Comparison of ENCODE assay signal across 12 mouse cellular contexts in the genomic region with DNA sequence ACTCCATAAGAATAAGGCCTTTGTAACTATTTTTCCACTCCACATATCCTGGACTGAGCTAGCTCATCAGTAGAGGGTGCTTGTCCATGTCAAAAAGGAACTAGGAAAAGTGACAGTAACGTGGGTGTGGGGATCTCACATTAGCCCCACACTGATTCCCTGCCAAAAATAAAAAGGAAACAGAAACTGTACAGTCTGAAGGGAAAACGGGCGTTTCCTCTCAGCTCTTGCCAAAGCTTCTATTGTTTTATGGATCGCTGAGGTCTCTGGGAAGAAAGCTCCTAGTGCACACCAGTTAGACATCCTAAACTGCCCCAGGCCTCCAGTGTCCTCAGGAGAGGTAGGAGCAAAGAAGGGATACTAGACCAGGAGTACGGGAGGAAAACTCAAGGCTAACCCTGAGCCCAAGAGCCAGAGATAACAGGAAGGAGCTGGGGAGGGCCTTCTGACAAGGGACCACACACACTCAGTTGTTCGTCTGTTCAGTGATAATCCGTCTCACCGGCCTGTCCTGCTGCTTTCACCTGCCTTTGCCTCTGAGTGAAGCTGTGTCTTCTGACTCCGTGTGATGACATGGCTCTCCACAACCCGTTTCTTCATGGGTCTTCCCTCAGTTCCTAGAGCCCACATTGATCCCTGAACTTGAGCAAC. TPM values are rescaled to one million over a fixed set of nuclear protein-coding genes. Genes with fewer than 3 reads are reported as not detected.
DNase-seq lines count a peak whose midpoint lies in the region; ATAC-seq and TF ChIP-seq lines count a peak whose summit lies in the region.
"Had no signal": no experiment of that assay in that cellular context is flagged by ENCODE, and none has a peak within 500 bp of the region (broad histone marks: within the 10 kb centered on the region; RNA-seq: fewer than 3 reads in every experiment).

No protein-coding gene starts in this region.

- ATAC-seq in midbrain, embryonic 13.5 days = no peak
- ATAC-seq in hindbrain, embryonic 11.5 days (ENCODE audit: low FRiP score) = no peak
- ATAC-seq: inflammation-experienced regulatory T-cells, adult 6 months had no signal

- peaks cover 7 to 20% of the 10 kb centered on the region in 2 experiments for H3K4me1 ChIP-seq in MEL (ENCODE audit: control insufficient read depth in 1 of 2, insufficient read depth in 2 of 2, low read length in 2 of 2)
- H3K4me1 ChIP-seq in midbrain, embryonic 13.5 days (replicated peaks) = no peaks in the 10 kb centered on the region
- no peaks in the 10 kb centered on the region for H3K4me1 ChIP-seq in hindbrain, embryonic 11.5 days (replicated peaks; ENCODE audit: control insufficient read depth, insufficient read depth, low read length)

- peaks cover 0 to 11% of the 10 kb centered on the region in 2 experiments; a peak in 2 of 4 replicates for H3K36me3 ChIP-seq in MEL (ENCODE audit: control insufficient read depth in 1 of 2, insufficient read depth in 2 of 2, low read length in 2 of 2)
- H3K36me3 ChIP-seq in macrophage (ENCODE audit: inconsistent target) = no peaks in the 10 kb centered on the region
- no peaks in the 10 kb centered on the region for H3K36me3 ChIP-seq in midbrain, embryonic 13.5 days
- no peaks in the 10 kb centered on the region for H3K36me3 ChIP-seq in hindbrain, embryonic 11.5 days (ENCODE audit: control insufficient read depth, insufficient read depth, low read length)
- H3K36me3 ChIP-seq: limb, embryonic 13.5 days had no signal

- no peaks in the 10 kb centered on the region for H3K27me3 ChIP-seq in MEL (ENCODE audit: control insufficient read depth in 1 of 2, insufficient read depth in 2 of 2, low read length in 2 of 2)
- no peaks in the 10 kb centered on the region for H3K27me3 ChIP-seq in midbrain, embryonic 13.5 days
- H3K27me3 ChIP-seq in hindbrain, embryonic 11.5 days (ENCODE audit: control insufficient read depth, insufficient read depth, low read length) = no peaks in the 10 kb centered on the region
- H3K27me3 ChIP-seq: limb, embryonic 13.5 days had no signal

- H3K4me3 ChIP-seq in MEL (ENCODE audit: control insufficient read depth in 1 of 2, insufficient read depth in 1 of 2, low read depth in 2 of 2, low read length in 2 of 2) (peak overlapping the region; percentile 53 to 69), macrophage (ENCODE audit: inconsistent target) (peak overlapping the region; percentile 12)
- no peak overlapping the region for H3K4me3 ChIP-seq in midbrain, embryonic 13.5 days (replicated peaks)
- H3K4me3 ChIP-seq in hindbrain, embryonic 11.5 days (ENCODE audit: low read depth, low read length) = no peak overlapping the region
- H3K4me3 ChIP-seq: limb, embryonic 13.5 days had no signal

- TF ChIP-seq RAD21 in MEL (IDR thresholded peaks at IDR 0.05; ENCODE audit: low read depth, low read length) = no peak

- peak; percentile 34 for DNase-seq in kidney, adult 9 months
- DNase-seq in kidney, postnatal 25 days = no peak
- peak; percentile 52 for DNase-seq in MEL (ENCODE audit: low read depth, low spot score)
- DNase-seq in heart, adult 9 months (ENCODE audit: low spot score in 2 of 2) = peak; percentile 47 to 70
- no peak for DNase-seq in urinary bladder, postnatal 14 days (ENCODE audit: low spot score)
- no peak for DNase-seq in hindbrain, embryonic 11.5 days (ENCODE audit: low spot score)
- DNase-seq: cerebellum, postnatal 36 days; gastrocnemius, postnatal 36 days had no signal

- TF ChIP-seq CTCF in MEL (IDR thresholded peaks at IDR 0.05 in 2 of 3, conservative IDR thresholded peaks at IDR 0.05 in 1 of 3; ENCODE audit: control insufficient read depth in 1 of 3, insufficient read depth in 1 of 3, low read depth in 2 of 3, low read length in 3 of 3, poor library complexity in 1 of 3, severe bottlenecking in 1 of 3) = no peak

- no peak overlapping the region for H3K4me2 ChIP-seq in midbrain, embryonic 13.5 days (replicated peaks)
- no peak overlapping the region for H3K4me2 ChIP-seq in hindbrain, embryonic 11.5 days (replicated peaks; ENCODE audit: low read depth, low read length)
- H3K4me2 ChIP-seq: limb, embryonic 13.5 days had no signal

- TF ChIP-seq EP300 in MEL (IDR thresholded peaks at IDR 0.05; ENCODE audit: low read depth in 1 of 2, low read length in 2 of 2) = peak; percentile 4 to 31; a peak in 2 of 4 replicates

- H3K9me3 ChIP-seq in MEL (replicated peaks; ENCODE audit: insufficient read depth, low read length) = no peaks in the 10 kb centered on the region
- no peaks in the 10 kb centered on the region for H3K9me3 ChIP-seq in midbrain, embryonic 13.5 days
- no peaks in the 10 kb centered on the region for H3K9me3 ChIP-seq in hindbrain, embryonic 11.5 days (ENCODE audit: control insufficient read depth, low read length)
- H3K9me3 ChIP-seq: limb, embryonic 13.5 days had no signal

- TF ChIP-seq POLR2A in MEL (IDR thresholded peaks at IDR 0.05; ENCODE audit: control insufficient read depth in 1 of 2, insufficient read depth in 1 of 2, low read depth in 1 of 2, low read length in 2 of 2, poor library complexity in 1 of 2) = no peak

- 33% methylated on average over 10 of the region's 10 CpGs for WGBS in macrophage (ENCODE audit: missing documents)
- 75% methylated on average over 10 of the region's 10 CpGs for WGBS in midbrain, embryonic 13.5 days
- WGBS in hindbrain, embryonic 11.5 days = 80% methylated on average over 10 of the region's 10 CpGs

- no peaks in the 10 kb centered on the region for H3K79me2 ChIP-seq in MEL (ENCODE audit: control insufficient read depth, insufficient read depth, low read length, poor library complexity)
- no peaks in the 10 kb centered on the region for H3K79me2 ChIP-seq in macrophage (ENCODE audit: inconsistent target)

- peak overlapping the region; percentile 41 for H3K9ac ChIP-seq in MEL (ENCODE audit: control insufficient read depth, low read depth, low read length, poor library complexity, severe bottlenecking)
- H3K9ac ChIP-seq in midbrain, embryonic 13.5 days (replicated peaks) = no peak overlapping the region
- no peak overlapping the region for H3K9ac ChIP-seq in hindbrain, embryonic 11.5 days (ENCODE audit: low read depth, low read length)
- H3K9ac ChIP-seq: limb, embryonic 13.5 days had no signal

- peak overlapping the region; percentile 31 for H3K27ac ChIP-seq in MEL (ENCODE audit: control insufficient read depth, low read depth, low read length)
- peak overlapping the region; percentile 31; the same call in 1 of the 2 replicates for H3K27ac ChIP-seq in macrophage
- no peak overlapping the region for H3K27ac ChIP-seq in midbrain, embryonic 13.5 days
- H3K27ac ChIP-seq in hindbrain, embryonic 11.5 days (ENCODE audit: low read depth, low read length) = no peak overlapping the region
- H3K27ac ChIP-seq: limb, embryonic 13.5 days had no signal

TF ChIP-seq in MEL, 35 proteins besides CTCF, POLR2A, EP300 and RAD21:
- TF ChIP-seq GATA1 (IDR thresholded peaks at IDR 0.05; ENCODE audit: low read depth, low read length) = peak; percentile 24; the same call in 1 of the 2 replicates
- TF ChIP-seq MXI1 (IDR thresholded peaks at IDR 0.05; ENCODE audit: low read depth, low read length) = peak; percentile 48; the same call in 1 of the 2 replicates
- no peak for TF ChIP-seq JUND (IDR thresholded peaks at IDR 0.05; ENCODE audit: low read depth, low read length)
- TF ChIP-seq POLR2AphosphoS2 (IDR thresholded peaks at IDR 0.05; ENCODE audit: low read length) = no peak
- 0 out of 2 replicates have a peak, but pooled peaks have one; percentile 42 for TF ChIP-seq SIN3A (IDR thresholded peaks at IDR 0.05; ENCODE audit: low read length)
- no peak for TF ChIP-seq POLR2AphosphoS5 (IDR thresholded peaks at IDR 0.05; ENCODE audit: borderline replicate concordance, low read depth, low read length)
- peak; percentile 34; the same call in 1 of the 2 replicates for TF ChIP-seq ETS1 (IDR thresholded peaks at IDR 0.05; ENCODE audit: low read depth, low read length)

RNA-seq across cellular contexts. Expression of a gene that starts 11.4 kb away (rescaled TPM):
- 2.2 and 2.8 TPM in 2 replicates for total RNA-seq in MEL (2012; rRNA removed)
- polyA plus RNA-seq in MEL (2012; ENCODE audit: insufficient read depth in 1 of 2, insufficient read length in 2 of 2, low read depth in 1 of 2, low replicate concordance in 2 of 2, missing spikeins in 1 of 2) (1 to 10 TPM in 1 of 2 experiments, not detected in 1; 5.5 TPM), macrophage (2018) (0.50 to 1.6 TPM (median 0.52 TPM) in 3 replicates)
- total RNA-seq in macrophage (2018; cell fraction: chromatin; rRNA removed) = 10 to 100 TPM in 1 of 26 experiments, 1 to 10 TPM in 18, under 1 TPM in 5, not detected in 2; 0.16 to 33.2 (median 3.8) TPM
- total RNA-seq in macrophage (2018; cell fraction: cytosol; rRNA removed) = 10 to 100 TPM in 3 of 26 experiments, 1 to 10 TPM in 12, under 1 TPM in 11; 0.13 to 12.5 (median 5.3) TPM
- 10 to 100 TPM in 11 of 26 experiments, 1 to 10 TPM in 11, under 1 TPM in 4; 0.26 to 29.2 (median 8.3) TPM for total RNA-seq in macrophage (2018; cell fraction: nucleus; rRNA removed)
- 0.58 and 0.97 TPM in 2 replicates for polyA plus RNA-seq in midbrain, embryonic 13.5 days (2015; fragmentation: Nextera tagmentation; extraction: Ambion mirVana)
- 1.8 and 1.9 TPM in 2 replicates for polyA plus RNA-seq in hindbrain, embryonic 11.5 days (2014; fragmentation: Nextera tagmentation; extraction: Ambion mirVana)

RNA-seq across cellular contexts. Expression of a gene that starts 55.5 kb away (rescaled TPM):
- not detected in 2 replicates for total RNA-seq in MEL (2012; rRNA removed)
- polyA plus RNA-seq in MEL (2012; ENCODE audit: insufficient read depth in 1 of 2, insufficient read length in 2 of 2, low read depth in 1 of 2, low replicate concordance in 2 of 2, missing spikeins in 1 of 2) (not detected), macrophage (2018) (not detected in 3 replicates)
- not detected for total RNA-seq in macrophage (2018; cell fraction: chromatin; rRNA removed)
- not detected for total RNA-seq in macrophage (2018; cell fraction: cytosol; rRNA removed)
- total RNA-seq in macrophage (2018; cell fraction: nucleus; rRNA removed) = not detected
- 6.0 and 6.5 TPM in 2 replicates for polyA plus RNA-seq in midbrain, embryonic 13.5 days (2015; fragmentation: Nextera tagmentation; extraction: Ambion mirVana)
- polyA plus RNA-seq in hindbrain, embryonic 11.5 days (2014; fragmentation: Nextera tagmentation; extraction: Ambion mirVana) = 0.51 and 0.71 TPM in 2 replicates
- total RNA-seq: gastrocnemius, postnatal 36 days had no signal
- polyA plus RNA-seq: inflammation-experienced regulatory T-cells, adult 6 months had no signal

Comparison
In these comparisons a context has a peak if more than half of its experiments do, and no peak if none do; other contexts are left out.
1. DNase-seq: peak in kidney, adult 9 months (single experiment), MEL (single experiment) and heart, adult 9 months (2 of 2); none in kidney, postnatal 25 days (0 of 2), urinary bladder, postnatal 14 days (single experiment) and hindbrain, embryonic 11.5 days (single experiment).
2. H3K27ac ChIP-seq: peak in MEL (single experiment) and macrophage (single experiment); none in midbrain, embryonic 13.5 days (single experiment) and hindbrain, embryonic 11.5 days (single experiment).
3. H3K4me3 ChIP-seq: peak in MEL (2 of 2) and macrophage (single experiment); none in midbrain, embryonic 13.5 days (single experiment) and hindbrain, embryonic 11.5 days (single experiment).